In genomic region chr7:122132497-122133337, GRCm38 (mm10) we compare ENCODE assay signal across 8 mouse cellular contexts. TPM values are rescaled to one million over a fixed set of nuclear protein-coding genes. Genes with fewer than 3 reads are reported as not detected.
A peak's percentile ranks its signal among the peaks of the same experiment; 100 is the strongest.
DNase-seq lines count a peak whose midpoint lies in the region; ATAC-seq and TF ChIP-seq lines count a peak whose summit lies in the region.

Gene Palb2 (minus strand): TSS chr7:122132985.
Gene Dctn5 (plus strand): TSS chr7:122133041.

- H3K9me3 ChIP-seq in embryonic facial prominence, embryonic 14.5 days (ENCODE audit: control insufficient read depth, low read length) = no peaks in the 10 kb centered on the region
- no peaks in the 10 kb centered on the region for H3K9me3 ChIP-seq in limb, embryonic 13.5 days
- H3K9me3 ChIP-seq in midbrain, embryonic 16.5 days (replicated peaks; ENCODE audit: control insufficient read depth, low read length, poor library complexity, severe bottlenecking) = no peaks in the 10 kb centered on the region

- H3K9ac ChIP-seq in embryonic facial prominence, embryonic 14.5 days (ENCODE audit: low read depth, low read length) = peak within 1 kb of the TSS; percentile 88
- H3K9ac ChIP-seq in heart, adult 2 months (ENCODE audit: low read depth, low read length) = peak within 1 kb of the TSS; percentile 94
- peak within 1 kb of the TSS; percentile 89 for H3K9ac ChIP-seq in limb, embryonic 13.5 days
- H3K9ac ChIP-seq in midbrain, embryonic 16.5 days (ENCODE audit: low read depth, low read length) = peak within 1 kb of the TSS; percentile 86

- TF ChIP-seq EP300 in heart, adult 2 months (IDR thresholded peaks at IDR 0.05; ENCODE audit: insufficient read depth, low read depth, low read length) = peak; percentile 74; the same call in 1 of the 2 replicates

- no peak for TF ChIP-seq CTCF in heart, adult 2 months (IDR thresholded peaks at IDR 0.05)

- H3K4me2 ChIP-seq in embryonic facial prominence, embryonic 14.5 days (ENCODE audit: low read depth, low read length) = peak within 1 kb of the TSS; percentile 77
- H3K4me2 ChIP-seq in limb, embryonic 13.5 days (replicated peaks) = peak within 1 kb of the TSS; percentile 70
- peak within 1 kb of the TSS; percentile 88 for H3K4me2 ChIP-seq in midbrain, embryonic 16.5 days (ENCODE audit: low read length)

- H3K4me1 ChIP-seq in embryonic facial prominence, embryonic 14.5 days (ENCODE audit: control insufficient read depth, insufficient read depth, low read length) = peaks cover 3% of the 10 kb centered on the region; the same call in 1 of the 2 replicates
- H3K4me1 ChIP-seq in heart, adult 2 months (ENCODE audit: control insufficient read depth, insufficient read depth, low read length) = no peaks in the 10 kb centered on the region
- H3K4me1 ChIP-seq in limb, embryonic 13.5 days = peaks cover 14% of the 10 kb centered on the region
- peaks cover 11% of the 10 kb centered on the region for H3K4me1 ChIP-seq in midbrain, embryonic 16.5 days (ENCODE audit: control insufficient read depth, insufficient read depth, low read length)

- peak; percentile 90 for TF ChIP-seq POLR2A in heart, adult 2 months (IDR thresholded peaks at IDR 0.05; ENCODE audit: insufficient read depth, low read depth, low read length)

- H3K27me3 ChIP-seq in embryonic facial prominence, embryonic 14.5 days (replicated peaks; ENCODE audit: control insufficient read depth, insufficient read depth, low read length) = no peaks in the 10 kb centered on the region
- H3K27me3 ChIP-seq in heart, adult 2 months (ENCODE audit: control insufficient read depth, insufficient read depth, low read length) = no peaks in the 10 kb centered on the region
- H3K27me3 ChIP-seq in limb, embryonic 13.5 days = no peaks in the 10 kb centered on the region
- H3K27me3 ChIP-seq in midbrain, embryonic 16.5 days (ENCODE audit: control insufficient read depth, insufficient read depth, low read depth, low read length) = no peaks in the 10 kb centered on the region

- H3K79me2 ChIP-seq in heart, adult 2 months (replicated peaks; ENCODE audit: control insufficient read depth, insufficient read depth, low read length) = no peaks in the 10 kb centered on the region

- peaks cover 41% of the 10 kb centered on the region for H3K36me3 ChIP-seq in embryonic facial prominence, embryonic 14.5 days (ENCODE audit: control insufficient read depth, insufficient read depth, low read length)
- H3K36me3 ChIP-seq in heart, adult 2 months (ENCODE audit: control insufficient read depth, insufficient read depth, low read length) = peaks cover 12% of the 10 kb centered on the region; the same call in 1 of the 2 replicates
- H3K36me3 ChIP-seq in limb, embryonic 13.5 days = peaks cover 37% of the 10 kb centered on the region
- H3K36me3 ChIP-seq in midbrain, embryonic 16.5 days (ENCODE audit: control insufficient read depth, insufficient read depth, low read length) = peaks cover 4% of the 10 kb centered on the region; the same call in 1 of the 2 replicates

- intact Hi-C loops in heart, adult 2 months (cut with DNase I) = loop anchor here (2.0 kb wide), 3 partner anchors 30 to 152 kb away; partner anchors contain the start of genes Cog7, Ears2 and Ubfd1

- H3K4me3 ChIP-seq in embryonic facial prominence, embryonic 14.5 days (ENCODE audit: low read depth, low read length) = peak within 1 kb of the TSS; percentile 86
- H3K4me3 ChIP-seq in heart, adult 2 months = peak within 1 kb of the TSS; percentile 96
- peak within 1 kb of the TSS; percentile 90 for H3K4me3 ChIP-seq in limb, embryonic 13.5 days
- H3K4me3 ChIP-seq in midbrain, embryonic 16.5 days (ENCODE audit: low read depth, low read length) = peak within 1 kb of the TSS; percentile 93

- WGBS in embryonic facial prominence, embryonic 14.5 days = under 1% methylated on average over 53 of the region's 54 CpGs
- WGBS in heart, adult 2 months = under 1% methylated on average over 54 of the region's 54 CpGs
- WGBS in limb, embryonic 13.5 days = under 1% methylated on average over 54 of the region's 54 CpGs
- WGBS in midbrain, embryonic 16.5 days = under 1% methylated on average over 54 of the region's 54 CpGs

- DNase-seq in 3T3-L1 (ENCODE audit: low read depth, low spot score) = peak; percentile 95
- DNase-seq in adrenal gland, postnatal 4 days (ENCODE audit: low spot score in 2 of 2) = peak; percentile 98 to 100
- peak; percentile 98 for DNase-seq in embryonic facial prominence, embryonic 14.5 days (ENCODE audit: low spot score)
- DNase-seq in heart, adult 2 months = peak; percentile 98 to 100
- peak; percentile 96 to 98 for DNase-seq in kidney, adult 8-10 months
- peak; percentile 98 to 100 for DNase-seq in spleen, postnatal 10 days (ENCODE audit: low spot score in 2 of 2)

- peak within 1 kb of the TSS; percentile 70; the same call in 1 of the 2 replicates for H3K27ac ChIP-seq in embryonic facial prominence, embryonic 14.5 days (replicated peaks; ENCODE audit: low read depth, low read length)
- H3K27ac ChIP-seq in heart, adult 2 months = peak within 1 kb of the TSS; percentile 87
- peak within 1 kb of the TSS; percentile 73; the same call in 1 of the 2 replicates for H3K27ac ChIP-seq in limb, embryonic 13.5 days
- H3K27ac ChIP-seq in midbrain, embryonic 16.5 days (ENCODE audit: low read length) = peak within 1 kb of the TSS; percentile 82

- peak; percentile 99 for ATAC-seq in embryonic facial prominence, embryonic 14.5 days (ENCODE audit: low read depth)
- peak; percentile 97 for ATAC-seq in limb, embryonic 13.5 days (ENCODE audit: low FRiP score, low read depth)
- peak; percentile 97 for ATAC-seq in midbrain, embryonic 16.5 days

RNA-seq across cellular contexts. Expression of gene Palb2, which starts in this region (rescaled TPM):
- total RNA-seq in adrenal gland, postnatal 4 days (2021) = 1 to 10 TPM; 7.1 to 8.1 TPM
- polyA plus RNA-seq in embryonic facial prominence, embryonic 14.5 days (2014; fragmentation: Nextera tagmentation; extraction: Ambion mirVana) = 9.9 and 12.5 TPM in 2 replicates
- total RNA-seq in heart, adult 2 months (2021) = under 1 TPM; 0.55 to 0.63 TPM
- polyA plus RNA-seq in heart, adult 2 months (2012; rRNA removed) = 0.74 and 0.94 TPM in 2 replicates
- 14.3 and 16.1 TPM in 2 replicates for polyA plus RNA-seq in limb, embryonic 13.5 days (2015; fragmentation: Nextera tagmentation; extraction: Ambion mirVana)
- 4.0 and 5.5 TPM in 2 replicates for polyA plus RNA-seq in midbrain, embryonic 16.5 days (2015; fragmentation: Nextera tagmentation; extraction: Ambion mirVana)

RNA-seq across cellular contexts. Expression of gene Dctn5, which starts in this region (rescaled TPM):
- 10 to 100 TPM; 70.7 to 72.0 TPM for total RNA-seq in adrenal gland, postnatal 4 days (2021)
- polyA plus RNA-seq in embryonic facial prominence, embryonic 14.5 days (2014; fragmentation: Nextera tagmentation; extraction: Ambion mirVana) = 104 and 115 TPM in 2 replicates
- 10 to 100 TPM; 25.3 to 26.1 TPM for total RNA-seq in heart, adult 2 months (2021)
- polyA plus RNA-seq in heart, adult 2 months (2012; rRNA removed) = 40.5 and 55.8 TPM in 2 replicates
- polyA plus RNA-seq in limb, embryonic 13.5 days (2015; fragmentation: Nextera tagmentation; extraction: Ambion mirVana) = 125 and 134 TPM in 2 replicates
- polyA plus RNA-seq in midbrain, embryonic 16.5 days (2015; fragmentation: Nextera tagmentation; extraction: Ambion mirVana) = 163 and 169 TPM in 2 replicates

Comparison
In these comparisons a context has a peak if more than half of its experiments do, and no peak if none do; other contexts are left out.
1. Peak in every context shown above with its lines: DNase-seq, ATAC-seq, H3K4me3 ChIP-seq and H3K27ac ChIP-seq.
2. RNA of gene Palb2 (total RNA-seq): 7.1 to 8.1 TPM in adrenal gland, postnatal 4 days; 0.55 to 0.63 TPM in heart, adult 2 months; every median in the first group is over 4 times any median in the second.